Mouse (Mus musculus): ENCODE measurements at regions not wholly inside any gene's neighbourhood (a gene's known extent, or its start where the extent isn't known, plus 50 kb on each side); places are given as distances from the start of the nearest gene placed in this dataset.

DNA sequence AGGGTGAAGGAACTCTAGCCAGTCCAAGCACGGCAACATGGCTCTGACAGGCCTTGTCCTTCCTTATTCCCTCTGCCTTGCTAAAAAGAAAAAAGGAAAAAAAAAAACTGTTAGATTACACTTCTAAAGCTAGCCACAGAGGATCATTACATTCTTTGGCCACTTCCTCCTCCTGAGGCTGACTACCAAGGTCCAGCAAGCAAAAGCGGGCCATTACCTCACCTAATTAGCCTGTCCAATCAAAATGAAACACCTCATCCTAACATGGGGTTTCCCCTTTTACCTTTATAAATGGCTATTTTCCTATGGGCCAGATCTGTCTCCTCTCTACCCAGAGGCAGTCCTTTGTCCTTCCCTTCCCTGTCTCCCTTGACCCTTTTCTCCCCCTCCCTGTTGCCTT is 102.2 kb downstream of the Pih1h3b start:
- DNase-seq: no peak

DNA sequence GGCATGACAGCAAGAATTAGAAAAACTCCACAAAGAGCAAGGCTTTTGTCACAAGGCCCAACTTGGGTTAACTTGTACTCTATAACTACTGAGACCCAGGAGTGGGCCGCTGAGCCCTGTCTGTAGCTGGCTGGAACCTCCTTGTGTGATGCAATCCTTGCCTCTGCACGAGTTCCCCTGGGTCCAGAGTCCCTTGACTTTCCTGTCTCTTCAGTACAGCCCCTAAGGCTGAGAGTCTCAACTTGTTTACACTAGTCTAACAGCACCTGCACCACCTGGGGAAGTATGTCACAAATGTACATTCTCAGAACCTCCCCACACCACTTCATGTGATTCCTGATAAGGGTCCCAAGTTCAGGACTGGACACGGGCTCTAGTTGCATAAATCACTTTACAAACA is 103.3 kb downstream of the Pih1h3b start:
- DNase-seq: no peak

DNA sequence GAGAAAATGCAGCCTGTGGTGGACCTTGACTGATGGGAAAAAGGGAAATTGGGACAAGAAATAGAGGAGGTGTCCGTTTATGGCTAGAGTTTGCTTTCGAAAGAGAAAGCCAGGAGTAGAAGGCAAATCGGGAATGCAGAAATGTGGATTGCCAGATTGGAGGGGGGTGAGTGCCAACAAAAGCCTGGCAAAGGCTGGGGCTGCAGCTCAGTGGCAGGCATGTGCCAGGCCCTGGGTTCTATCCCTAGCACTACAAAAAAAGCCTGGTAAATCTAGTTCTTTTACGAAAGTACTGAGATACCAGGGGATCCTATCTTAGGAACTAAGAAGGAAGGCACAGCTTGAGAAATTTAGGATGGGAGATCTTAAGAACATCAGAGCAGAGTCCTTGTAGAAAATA is 117.2 kb downstream of the Pih1h3b start:
- DNase-seq: peak; percentile 3

DNA sequence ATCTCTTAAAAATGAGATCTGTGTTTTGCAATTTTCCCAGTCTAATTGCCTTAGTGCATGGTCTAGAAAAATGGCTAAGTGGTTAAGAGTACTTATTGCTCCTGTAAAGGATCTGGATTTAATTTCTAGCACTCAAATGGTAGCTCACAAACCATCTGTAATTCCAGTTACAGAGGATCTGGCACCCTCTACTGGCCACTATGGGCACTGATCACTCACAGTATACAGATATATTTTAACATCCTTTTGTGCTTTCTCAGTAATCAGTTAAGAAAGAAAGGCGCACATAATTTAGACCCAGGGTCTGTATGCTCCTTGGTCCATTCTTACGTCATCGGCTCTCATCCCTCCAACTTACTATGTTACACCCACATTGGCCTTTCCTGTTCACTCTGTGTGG is 120.3 kb downstream of the Pih1h3b start:
- DNase-seq: no peak

DNA sequence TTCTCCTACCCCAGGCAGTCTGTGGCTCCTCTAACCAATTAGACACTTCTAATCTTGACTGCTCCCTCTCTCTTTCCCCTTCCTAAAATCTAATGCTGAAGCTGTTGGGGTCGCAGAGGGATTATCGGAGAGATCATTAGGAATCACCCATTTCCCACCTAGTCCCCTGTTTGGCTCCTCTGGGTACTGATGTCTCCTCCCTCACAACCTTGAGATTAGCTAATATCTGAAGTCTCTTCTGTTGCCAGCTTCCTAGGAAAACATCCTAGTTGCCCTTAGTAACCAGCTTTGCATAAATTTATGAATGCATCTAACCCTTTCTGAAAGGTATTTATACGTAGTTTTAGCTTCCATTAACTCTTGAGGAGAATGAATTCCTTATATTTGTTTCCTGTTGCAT is 138.4 kb upstream of the Frmpd3 start:
- no peak for DNase-seq

DNA sequence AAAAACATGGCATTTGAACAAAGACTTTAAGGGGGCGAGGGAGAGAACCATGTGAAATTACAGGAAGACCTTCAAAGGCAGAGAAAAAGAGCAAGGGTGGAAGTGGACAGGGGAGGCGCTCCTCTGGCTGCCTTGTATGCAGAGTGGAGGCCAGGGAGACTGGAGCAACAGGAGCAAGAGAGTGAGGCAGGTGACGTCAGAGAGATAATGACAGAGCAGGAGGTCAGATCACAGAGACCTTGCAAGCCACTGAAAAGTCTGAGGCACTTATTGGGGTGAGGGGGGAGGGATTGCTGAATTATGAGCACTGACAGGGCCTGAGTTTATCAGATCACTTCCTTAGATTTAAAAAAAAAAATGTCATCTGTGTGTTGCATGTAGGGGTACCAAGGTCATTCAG is 133.3 kb upstream of the Frmpd3 start:
- no peak for DNase-seq

DNA sequence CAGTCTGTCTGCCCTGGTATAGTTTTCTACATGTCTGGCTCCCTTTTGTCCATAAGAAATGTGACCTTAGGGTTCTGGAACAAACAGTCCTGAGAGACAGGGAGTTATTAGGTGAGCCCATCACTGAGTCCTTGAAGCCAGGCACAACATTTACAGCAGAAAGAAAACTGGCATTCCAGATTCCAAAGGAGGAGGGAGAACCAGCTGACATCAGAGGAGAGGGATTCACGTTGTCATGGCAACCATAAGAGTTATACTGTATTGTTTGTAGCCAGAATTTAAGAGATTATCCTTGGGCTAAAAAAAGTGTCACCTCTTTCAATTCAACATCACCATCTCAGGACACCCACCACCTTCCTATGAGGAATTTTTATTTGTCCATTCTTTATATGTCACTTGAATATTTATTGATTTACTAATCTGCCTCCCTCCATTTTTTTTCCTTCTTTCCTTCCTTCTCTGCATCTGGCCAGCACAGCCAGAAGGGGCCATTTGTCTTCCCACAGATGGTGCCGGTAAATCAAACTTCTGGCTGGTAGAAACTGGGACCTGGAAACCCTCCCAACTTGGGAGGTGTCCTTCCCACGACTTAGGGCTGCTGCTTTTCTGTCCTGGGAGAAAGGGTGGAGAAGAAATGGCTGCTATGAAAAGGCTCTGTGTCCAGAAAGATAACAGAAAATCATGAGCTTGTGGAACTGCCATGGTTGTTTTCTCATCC is 129.3 kb upstream of the Frmpd3 start:
- no peak for DNase-seq

DNA sequence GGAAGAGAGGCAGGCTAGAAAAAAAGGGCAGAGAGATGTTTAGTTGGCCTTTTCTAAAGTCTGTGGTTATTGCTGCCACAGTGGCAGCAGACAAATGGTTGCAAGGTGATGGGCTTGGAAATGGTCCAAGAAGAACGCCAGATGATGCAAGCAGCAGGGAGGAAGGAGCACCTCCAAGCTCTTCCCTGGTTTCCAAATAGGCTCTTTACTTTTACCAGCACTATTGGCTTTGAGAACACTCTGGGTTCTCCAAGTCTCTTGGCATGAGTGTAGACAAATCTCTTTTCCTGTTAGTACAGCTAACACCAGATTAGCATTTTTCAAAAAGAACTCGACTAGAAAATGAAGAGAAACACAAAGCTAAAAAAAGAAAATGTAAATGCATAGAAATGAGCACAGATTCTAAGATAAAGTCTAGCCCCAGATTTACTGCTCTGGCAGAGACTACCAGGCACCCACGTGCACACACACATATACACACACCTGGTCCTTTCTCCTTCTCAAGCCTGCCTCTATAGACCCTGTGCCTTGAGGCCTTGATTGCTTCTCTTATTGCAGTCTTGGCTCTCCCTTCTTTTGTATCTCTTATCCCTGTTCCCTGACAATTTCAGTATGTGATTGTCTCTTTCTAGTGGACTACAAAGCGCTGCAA is 127.7 kb upstream of the Frmpd3 start:
- peak; percentile 6 for DNase-seq

DNA sequence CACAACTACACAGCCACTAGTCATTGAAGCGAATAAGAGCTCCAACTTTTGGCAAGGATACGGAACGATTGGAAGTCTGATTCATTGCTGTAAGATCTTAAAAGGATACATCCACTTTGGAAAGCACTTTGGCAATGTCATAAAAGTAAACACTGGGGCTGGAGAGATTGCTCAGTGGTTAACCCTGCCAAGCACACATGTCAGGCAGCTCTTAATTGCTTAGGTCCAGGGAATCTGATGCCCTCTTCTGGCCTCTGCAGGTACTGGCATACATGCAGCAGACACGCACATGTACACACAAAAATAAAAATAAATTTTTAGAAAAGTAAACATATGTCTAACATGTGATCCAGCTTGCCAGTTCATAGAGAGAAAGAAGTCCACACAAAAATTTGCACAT is 86.3 kb upstream of the Frmpd3 start:
- no peak for DNase-seq

DNA sequence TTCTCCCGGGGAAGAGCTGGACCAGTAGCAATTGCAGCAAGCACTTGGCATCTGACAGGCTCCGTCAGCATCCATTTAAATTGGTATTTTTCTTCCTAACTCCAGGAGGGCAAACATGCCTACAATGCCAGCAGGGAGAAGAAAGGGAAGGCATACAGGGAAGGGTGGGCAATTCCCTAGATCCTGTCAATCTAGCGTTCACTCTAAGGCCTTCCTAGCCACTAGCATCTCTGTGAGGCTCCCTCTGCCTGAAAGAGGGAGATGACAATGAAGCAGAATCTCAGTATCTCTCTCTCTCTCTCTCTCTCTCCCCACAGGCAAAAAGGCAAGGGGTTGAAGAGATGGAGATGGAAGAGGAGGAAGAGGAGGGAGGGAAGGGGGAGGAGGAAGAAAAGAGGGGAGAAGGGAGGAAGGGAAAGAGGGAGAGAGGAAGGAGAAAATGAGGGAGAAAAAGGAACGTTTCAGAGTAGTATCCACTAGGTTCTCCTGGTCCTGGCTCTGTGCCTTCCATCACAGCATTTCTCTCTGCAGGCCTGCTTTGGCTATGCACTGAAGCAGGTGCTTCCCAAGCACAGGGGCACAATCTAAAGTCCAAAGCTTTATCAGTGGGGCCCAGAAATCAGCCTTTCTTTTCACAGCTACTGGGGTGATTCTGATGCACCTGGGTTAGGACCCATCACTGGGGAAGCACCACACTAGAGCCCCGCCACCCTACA is 72.2 kb upstream of the Frmpd3 start:
- DNase-seq: no peak

DNA sequence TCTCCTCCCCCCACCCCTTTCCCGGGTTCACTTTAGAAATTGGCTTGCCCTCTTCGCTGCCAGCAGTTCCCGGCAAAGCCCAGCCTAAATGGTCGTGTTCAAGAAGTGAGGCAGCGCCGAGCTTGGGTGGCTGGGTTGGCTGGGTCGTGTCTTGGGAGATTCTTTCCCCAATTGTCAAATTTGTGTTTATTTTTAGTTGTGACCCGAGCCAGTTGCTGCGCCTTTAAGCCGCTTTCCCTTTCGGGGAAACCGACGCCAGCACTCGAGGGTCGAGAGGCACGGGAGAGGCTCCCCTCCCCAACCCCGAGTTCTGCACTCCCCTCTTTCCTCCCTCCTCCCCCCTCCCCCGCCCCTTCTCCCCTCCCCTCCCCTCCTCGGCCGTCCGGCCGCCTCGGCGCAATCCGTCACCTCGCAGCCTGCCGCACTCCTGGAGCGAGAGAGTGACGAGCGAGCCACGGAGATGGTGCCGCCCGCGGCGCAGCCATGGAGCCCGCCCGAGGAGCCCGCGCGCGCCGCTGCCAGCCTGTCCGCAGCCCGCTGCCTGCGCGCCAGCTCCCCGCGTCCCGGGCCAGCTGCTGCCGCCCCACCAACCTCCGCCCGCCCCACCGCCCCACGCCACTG is 64.6 kb upstream of the Frmpd3 start:
- DNase-seq: peak; percentile 31

DNA sequence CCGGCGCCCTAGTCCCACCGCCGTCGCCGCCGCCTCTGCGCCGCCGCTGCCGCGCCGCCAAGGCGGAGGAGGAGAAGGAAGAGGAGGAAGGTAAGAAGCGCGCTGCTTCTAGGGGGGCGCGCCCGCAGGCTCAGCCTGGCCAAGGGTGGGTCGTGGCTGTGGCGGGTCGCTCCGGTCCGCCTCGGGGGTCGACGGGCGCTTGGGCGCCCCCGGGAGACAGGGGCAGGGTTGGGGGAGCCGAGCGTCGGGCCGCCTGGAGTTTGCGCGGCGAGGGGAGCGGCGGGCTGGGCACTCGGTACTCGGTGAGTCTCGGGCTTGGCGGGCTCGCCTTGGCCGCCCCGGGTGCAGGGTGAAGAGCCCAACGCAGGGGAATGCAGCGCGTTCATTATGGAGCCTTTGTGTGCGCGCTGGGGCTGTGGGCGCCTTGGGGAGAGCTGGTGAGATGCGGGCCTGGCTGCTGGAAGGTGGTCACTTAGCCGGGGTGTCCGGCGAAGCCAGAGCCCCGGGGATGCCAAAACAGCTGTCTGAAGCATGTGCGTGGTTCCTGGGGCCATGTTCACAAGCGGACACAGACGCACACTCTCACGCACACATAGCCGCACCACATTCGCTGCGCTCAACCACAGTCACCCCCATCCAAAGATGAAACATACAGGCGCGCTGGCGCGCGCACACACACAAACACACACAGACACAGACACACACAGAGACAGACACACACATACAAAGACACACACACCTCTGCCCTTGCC is 63.9 kb upstream of the Frmpd3 start:
- peak; percentile 9 for DNase-seq

DNA sequence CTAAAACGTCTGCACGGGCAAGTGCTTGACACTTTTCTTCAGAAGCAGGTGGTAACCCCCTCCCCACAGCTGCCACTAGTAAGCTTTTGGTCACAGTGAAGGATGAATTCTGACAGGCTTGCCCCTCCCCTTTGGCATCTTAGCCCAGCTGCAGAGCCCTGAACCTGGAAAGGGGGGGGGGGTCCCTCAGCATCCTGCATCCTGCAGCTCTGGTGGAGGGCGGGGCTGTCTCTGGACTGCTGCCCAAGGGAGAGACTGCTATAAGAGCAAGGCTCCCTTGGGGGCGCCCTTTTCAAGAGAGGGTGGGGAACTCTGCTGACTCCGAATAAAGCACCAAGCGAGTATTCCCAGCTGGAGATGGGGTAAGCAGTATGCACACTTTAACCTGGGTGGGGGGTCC is 62.8 kb upstream of the Frmpd3 start:
- peak; percentile 18 for DNase-seq

DNA sequence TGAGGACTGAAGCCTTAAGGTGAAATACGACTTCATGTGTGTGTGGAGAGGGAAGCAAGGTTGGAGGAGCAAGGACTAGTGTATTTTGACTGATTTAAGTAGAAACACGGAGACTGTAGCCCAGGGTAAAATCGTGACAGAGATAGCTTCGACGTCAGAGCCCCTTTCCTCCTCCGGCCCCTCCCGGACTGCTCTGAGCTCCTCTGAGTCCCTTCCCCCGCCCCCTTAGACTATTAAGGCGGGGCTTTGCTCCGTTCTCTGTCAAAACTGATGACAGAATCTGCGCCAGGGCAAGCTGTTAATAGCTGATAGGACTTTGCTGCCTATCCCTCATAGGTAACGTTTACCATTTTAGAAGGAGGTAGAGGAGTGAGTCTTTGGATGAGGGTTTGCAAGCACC is 62.0 kb upstream of the Frmpd3 start:
- DNase-seq: peak; percentile 5
